In genomic region chr11:5879905-5880304, GRCm38 (mm10) we compare ENCODE assay signal across 10 mouse cellular contexts. TPM values are rescaled to one million over a fixed set of nuclear protein-coding genes. Genes with fewer than 3 reads are reported as not detected.
DNase-seq lines count a peak whose midpoint lies in the region; ATAC-seq and TF ChIP-seq lines count a peak whose summit lies in the region.
"Had no signal": no experiment of that assay in that cellular context is flagged by ENCODE, and none has a peak within 500 bp of the region (broad histone marks: within the 10 kb centered on the region; RNA-seq: fewer than 3 reads in every experiment).

No protein-coding gene starts in this region.

- no peak overlapping the region for H3K4me2 ChIP-seq in intestine, embryonic 14.5 days (ENCODE audit: low read length)
- H3K4me2 ChIP-seq in intestine, embryonic 15.5 days (replicated peaks) = no peak overlapping the region
- H3K4me2 ChIP-seq in liver, embryonic 13.5 days = no peak overlapping the region
- H3K4me2 ChIP-seq: heart, embryonic 13.5 days had no signal

- H3K9ac ChIP-seq in intestine, embryonic 14.5 days (ENCODE audit: low read length) = no peak overlapping the region
- H3K9ac ChIP-seq in intestine, embryonic 15.5 days = no peak overlapping the region
- no peak overlapping the region for H3K9ac ChIP-seq in liver, embryonic 13.5 days
- H3K9ac ChIP-seq: heart, embryonic 13.5 days had no signal

- peaks cover 15% of the 10 kb centered on the region for H3K36me3 ChIP-seq in intestine, embryonic 14.5 days (ENCODE audit: control insufficient read depth, insufficient read depth, low read length)
- H3K36me3 ChIP-seq in intestine, embryonic 15.5 days = peaks cover 4% of the 10 kb centered on the region; the same call in 1 of the 2 replicates
- peaks cover 18% of the 10 kb centered on the region for H3K36me3 ChIP-seq in liver, embryonic 13.5 days

- H3K4me1 ChIP-seq in intestine, embryonic 14.5 days (replicated peaks; ENCODE audit: control insufficient read depth, insufficient read depth, low read length) = peaks cover 8% of the 10 kb centered on the region; the same call in 1 of the 2 replicates
- peaks cover 18% of the 10 kb centered on the region for H3K4me1 ChIP-seq in intestine, embryonic 15.5 days (replicated peaks)
- peaks cover 21% of the 10 kb centered on the region for H3K4me1 ChIP-seq in bone marrow macrophage, adult 2 months (ENCODE audit: control insufficient read depth, insufficient read depth, low read length)
- peaks cover 43% of the 10 kb centered on the region for H3K4me1 ChIP-seq in liver, embryonic 13.5 days (replicated peaks)

- TF ChIP-seq POLR2A in bone marrow macrophage, adult 2 months (IDR thresholded peaks at IDR 0.05; ENCODE audit: borderline replicate concordance, low read depth, low read length) = no peak

- no peak for ATAC-seq in intestine, embryonic 14.5 days (replicated peaks; ENCODE audit: low FRiP score, low TSS enrichment, low read depth)
- ATAC-seq in intestine, embryonic 15.5 days = no peak
- no peak for ATAC-seq in liver, embryonic 13.5 days (ENCODE audit: low read depth)
- no peak for ATAC-seq in activated CD4-positive, CD25-positive, alpha-beta regulatory T cell, adult 4 months

- H3K27ac ChIP-seq in intestine, embryonic 14.5 days (ENCODE audit: low read depth) = no peak overlapping the region
- H3K27ac ChIP-seq in intestine, embryonic 15.5 days = no peak overlapping the region
- no peak overlapping the region for H3K27ac ChIP-seq in bone marrow macrophage, adult 2 months (ENCODE audit: insufficient read depth, low read depth, low read length)
- H3K27ac ChIP-seq in liver, embryonic 13.5 days = no peak overlapping the region
- H3K27ac ChIP-seq: heart, embryonic 13.5 days had no signal

- 58% methylated on average over 5 of the region's 5 CpGs for WGBS in intestine, embryonic 14.5 days
- 67% methylated on average over 5 of the region's 5 CpGs for WGBS in intestine, embryonic 15.5 days
- 52% methylated on average over 5 of the region's 5 CpGs for WGBS in liver, embryonic 13.5 days (ENCODE audit: insufficient replicate concordance)

- no peak overlapping the region for H3K4me3 ChIP-seq in intestine, embryonic 14.5 days (ENCODE audit: low read depth, low read length)
- H3K4me3 ChIP-seq in intestine, embryonic 15.5 days (replicated peaks) = no peak overlapping the region
- H3K4me3 ChIP-seq in bone marrow macrophage, adult 2 months (ENCODE audit: insufficient read depth, low read length) = no peak overlapping the region
- H3K4me3 ChIP-seq in liver, embryonic 13.5 days (replicated peaks) = no peak overlapping the region
- H3K4me3 ChIP-seq: heart, embryonic 13.5 days; myocyte had no signal

- TF ChIP-seq CTCF in bone marrow macrophage, adult 2 months (IDR thresholded peaks at IDR 0.05; ENCODE audit: low read depth, low read length) = peak; percentile 63

- peak; percentile 72 for DNase-seq in intestine, embryonic 14.5 days (ENCODE audit: low spot score)
- peak; percentile 91 for DNase-seq in ES-CJ7 (ENCODE audit: low read depth, low spot score)
- DNase-seq in forelimb bud, embryonic 11.5 days (ENCODE audit: low read depth, low spot score) = peak; percentile 74
- DNase-seq in liver, embryonic 13.5 days = peak; percentile 57
- peak; percentile 49 for DNase-seq in spleen, adult 12 weeks (ENCODE audit: low spot score)

- no peaks in the 10 kb centered on the region for H3K9me3 ChIP-seq in intestine, embryonic 14.5 days (ENCODE audit: control insufficient read depth, low read length)
- H3K9me3 ChIP-seq in intestine, embryonic 15.5 days = no peaks in the 10 kb centered on the region
- H3K9me3 ChIP-seq in liver, embryonic 13.5 days (replicated peaks) = no peaks in the 10 kb centered on the region

- no peaks in the 10 kb centered on the region for H3K27me3 ChIP-seq in intestine, embryonic 14.5 days (replicated peaks; ENCODE audit: control insufficient read depth, insufficient read depth, low read length)
- no peaks in the 10 kb centered on the region for H3K27me3 ChIP-seq in intestine, embryonic 15.5 days (replicated peaks)
- no peaks in the 10 kb centered on the region for H3K27me3 ChIP-seq in liver, embryonic 13.5 days
- H3K27me3 ChIP-seq: heart, embryonic 13.5 days had no signal

RNA-seq across cellular contexts. Expression of gene Pold2, which starts 1.8 kb away (rescaled TPM):
- 130 and 137 TPM in 2 replicates for polyA plus RNA-seq in intestine, embryonic 14.5 days (2014; fragmentation: Nextera tagmentation; extraction: Ambion mirVana)
- 137 TPM in 2 replicates for polyA plus RNA-seq in intestine, embryonic 15.5 days (2015; fragmentation: Nextera tagmentation; extraction: Ambion mirVana)
- polyA plus RNA-seq in bone marrow macrophage, adult 2 months (2012; ENCODE audit: insufficient read depth, insufficient read length, missing spikeins) = 13.5 and 13.8 TPM in 2 replicates
- polyA plus RNA-seq in liver, embryonic 13.5 days (2015; fragmentation: Nextera tagmentation; extraction: Ambion mirVana) = 86.1 and 90.7 TPM in 2 replicates
- 10 to 100 TPM; 20.6 to 26.9 TPM for polyA plus RNA-seq in activated CD4-positive, CD25-positive, alpha-beta regulatory T cell, adult 4 months (2017; shearing (Covaris generic))

RNA-seq across cellular contexts. Expression of gene Aebp1, which starts 18.2 kb away (rescaled TPM):
- polyA plus RNA-seq in intestine, embryonic 14.5 days (2014; fragmentation: Nextera tagmentation; extraction: Ambion mirVana) = 37.6 and 37.9 TPM in 2 replicates
- 36.4 and 38.4 TPM in 2 replicates for polyA plus RNA-seq in intestine, embryonic 15.5 days (2015; fragmentation: Nextera tagmentation; extraction: Ambion mirVana)
- polyA plus RNA-seq in bone marrow macrophage, adult 2 months (2012; ENCODE audit: insufficient read depth, insufficient read length, missing spikeins) = 2.8 and 4.8 TPM in 2 replicates
- polyA plus RNA-seq in liver, embryonic 13.5 days (2015; fragmentation: Nextera tagmentation; extraction: Ambion mirVana) = 5.9 and 6.5 TPM in 2 replicates
- under 1 TPM in 1 of 2 experiments, not detected in 1; 0.56 TPM for polyA plus RNA-seq in activated CD4-positive, CD25-positive, alpha-beta regulatory T cell, adult 4 months (2017; shearing (Covaris generic))

RNA-seq across cellular contexts. Expression of gene Myl7, which starts 18.7 kb away (rescaled TPM):
- polyA plus RNA-seq in intestine, embryonic 14.5 days (2014; fragmentation: Nextera tagmentation; extraction: Ambion mirVana) = 22.9 and 33.3 TPM in 2 replicates
- 68.3 and 73.5 TPM in 2 replicates for polyA plus RNA-seq in intestine, embryonic 15.5 days (2015; fragmentation: Nextera tagmentation; extraction: Ambion mirVana)
- not detected in 2 replicates for polyA plus RNA-seq in bone marrow macrophage, adult 2 months (2012; ENCODE audit: insufficient read depth, insufficient read length, missing spikeins)
- polyA plus RNA-seq in liver, embryonic 13.5 days (2015; fragmentation: Nextera tagmentation; extraction: Ambion mirVana) = 9.9 and 14.3 TPM in 2 replicates
- polyA plus RNA-seq in activated CD4-positive, CD25-positive, alpha-beta regulatory T cell, adult 4 months (2017; shearing (Covaris generic)) = not detected
- polyA plus RNA-seq: myocyte had no signal

RNA-seq across cellular contexts. Expression of gene Polm, which starts 42.1 kb away (rescaled TPM):
- 10.2 and 10.8 TPM in 2 replicates for polyA plus RNA-seq in intestine, embryonic 14.5 days (2014; fragmentation: Nextera tagmentation; extraction: Ambion mirVana)
- 11.4 TPM in 2 replicates for polyA plus RNA-seq in intestine, embryonic 15.5 days (2015; fragmentation: Nextera tagmentation; extraction: Ambion mirVana)
- 11.4 and 14.4 TPM in 2 replicates for polyA plus RNA-seq in bone marrow macrophage, adult 2 months (2012; ENCODE audit: insufficient read depth, insufficient read length, missing spikeins)
- 2.0 and 2.2 TPM in 2 replicates for polyA plus RNA-seq in liver, embryonic 13.5 days (2015; fragmentation: Nextera tagmentation; extraction: Ambion mirVana)
- 10 to 100 TPM; 20.6 to 22.5 TPM for polyA plus RNA-seq in activated CD4-positive, CD25-positive, alpha-beta regulatory T cell, adult 4 months (2017; shearing (Covaris generic))

Comparison
In these comparisons a context has a peak if more than half of its experiments do, and no peak if none do; other contexts are left out.
1. RNA of gene Myl7, which starts 18.7 kb away (polyA plus RNA-seq): 68.3 to 73.5 TPM in intestine, embryonic 15.5 days, 22.9 to 33.3 TPM in intestine, embryonic 14.5 days and 9.9 to 14.3 TPM in liver, embryonic 13.5 days; not detected in bone marrow macrophage, adult 2 months and not detected in activated CD4-positive, CD25-positive, alpha-beta regulatory T cell, adult 4 months; every median in the first group is over 10 times any median in the second.
2. Peak in every context shown above with its lines, with median percentiles within 50 percentile points of each other: DNase-seq.